Mouse (Mus musculus): ENCODE results near the gene Ccl12. TPM values are rescaled to one million over a fixed set of nuclear protein-coding genes. Genes with fewer than 3 reads are reported as not detected.

The Ccl12 gene
- polyA plus RNA-seq, 1 experiment: not detected

DNA sequence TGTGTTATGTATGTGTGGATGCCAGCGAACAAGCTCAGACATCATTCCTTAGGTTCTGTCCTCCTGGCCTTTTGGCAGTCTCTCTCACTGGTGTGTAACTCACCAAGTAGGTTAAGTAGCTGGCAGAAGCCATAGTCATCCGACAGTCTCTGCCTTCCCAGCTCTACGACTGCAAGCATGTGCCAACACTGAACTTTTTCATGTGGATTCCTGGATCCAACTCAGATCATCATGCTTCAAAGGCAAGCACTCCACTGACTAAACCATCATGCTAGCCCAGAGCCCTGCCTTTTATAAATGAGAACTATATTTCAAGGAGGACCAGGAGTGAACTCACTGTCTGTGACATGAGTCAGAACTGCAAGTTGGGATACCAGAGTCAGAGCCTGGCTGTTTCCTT lies 28.0 kb upstream of the Ccl12 start:
- no peak overlapping the region for H3K4me3 ChIP-seq (replicated peaks; ENCODE audit: control insufficient read depth, low read depth, low read length)
- H3K27ac ChIP-seq (ENCODE audit: control insufficient read depth, insufficient read depth, low read depth, low read length, poor library complexity): no peak overlapping the region
- H3K4me1 ChIP-seq (ENCODE audit: control insufficient read depth, insufficient read depth, low read length): no peaks in the 10 kb centered on the region
- TF ChIP-seq CTCF (IDR thresholded peaks at IDR 0.05; ENCODE audit: control insufficient read depth, insufficient read depth, low read length) (no peak), POLR2A (IDR thresholded peaks at IDR 0.05; ENCODE audit: borderline replicate concordance, control insufficient read depth, low read depth, low read length) (no peak)
- 72% methylated on average over 3 of the region's 3 CpGs for WGBS

DNA sequence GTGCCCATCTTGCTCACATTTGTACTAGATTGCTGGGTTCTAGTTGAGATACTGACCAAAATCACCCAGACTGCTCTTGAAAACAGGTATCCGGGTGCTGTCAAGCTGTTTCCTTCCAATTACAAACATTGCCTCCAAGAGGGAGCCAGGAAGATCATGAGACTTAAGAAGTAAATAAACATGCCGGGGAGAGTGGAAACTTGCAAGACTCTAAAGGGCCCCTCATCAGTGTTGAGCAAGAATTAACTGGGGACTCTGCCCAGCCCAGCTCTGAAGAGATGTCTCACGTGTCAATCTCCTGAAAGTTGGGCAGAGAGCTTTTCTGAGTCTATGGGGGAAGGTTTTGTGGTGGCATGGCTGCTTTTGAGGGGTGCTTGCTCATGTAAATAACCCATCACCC lies 24.6 kb upstream of the Ccl12 start:
- no peaks in the 10 kb centered on the region for H3K4me1 ChIP-seq (ENCODE audit: control insufficient read depth, insufficient read depth, low read length)
- TF ChIP-seq POLR2A (IDR thresholded peaks at IDR 0.05; ENCODE audit: borderline replicate concordance, control insufficient read depth, low read depth, low read length) (no peak), CTCF (IDR thresholded peaks at IDR 0.05; ENCODE audit: control insufficient read depth, insufficient read depth, low read length) (no peak)
- no peak overlapping the region for H3K4me3 ChIP-seq (replicated peaks; ENCODE audit: control insufficient read depth, low read depth, low read length)
- no peak overlapping the region for H3K27ac ChIP-seq (ENCODE audit: control insufficient read depth, insufficient read depth, low read depth, low read length, poor library complexity)
- 32% methylated on average over 3 of the region's 3 CpGs for WGBS

GRCm38 (mm10) chr11:82078136-82078730 lies 23.4 kb upstream of the Ccl12 start:
- H3K4me3 ChIP-seq (replicated peaks; ENCODE audit: control insufficient read depth, low read depth, low read length): no peak overlapping the region
- no peak overlapping the region for H3K27ac ChIP-seq (ENCODE audit: control insufficient read depth, insufficient read depth, low read depth, low read length, poor library complexity)
- TF ChIP-seq CTCF (IDR thresholded peaks at IDR 0.05; ENCODE audit: control insufficient read depth, insufficient read depth, low read length): no peak
- TF ChIP-seq POLR2A (IDR thresholded peaks at IDR 0.05; ENCODE audit: borderline replicate concordance, control insufficient read depth, low read depth, low read length): no peak
- no peaks in the 10 kb centered on the region for H3K4me1 ChIP-seq (ENCODE audit: control insufficient read depth, insufficient read depth, low read length)

DNA sequence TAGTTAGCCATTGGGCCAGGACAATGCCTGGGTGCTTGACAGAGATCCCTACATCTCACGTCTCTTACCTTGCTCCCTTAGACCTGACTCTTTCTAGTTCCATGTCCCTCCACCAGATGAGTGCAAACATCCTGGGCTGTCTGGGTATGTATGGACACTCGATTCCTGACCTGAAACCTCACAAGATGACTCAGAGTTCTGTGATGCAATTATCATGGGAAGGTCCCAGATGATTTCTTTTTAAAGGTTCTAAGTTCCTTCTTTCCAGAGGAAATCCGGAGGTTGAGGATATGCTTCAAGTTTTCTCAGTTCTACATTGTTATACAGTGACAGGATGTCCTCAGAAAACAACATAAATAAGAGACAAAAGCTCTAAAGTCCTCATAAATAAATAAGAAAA lies 20.8 kb upstream of the Ccl12 start:
- TF ChIP-seq POLR2A (IDR thresholded peaks at IDR 0.05; ENCODE audit: borderline replicate concordance, control insufficient read depth, low read depth, low read length) (no peak), CTCF (IDR thresholded peaks at IDR 0.05; ENCODE audit: control insufficient read depth, insufficient read depth, low read length) (no peak)

GRCm38 (mm10) chr11:82084360-82084759 lies 17.3 kb upstream of the Ccl12 start:
- Histone ChIP-seq H3K4me1 (ENCODE audit: control insufficient read depth, insufficient read depth, low read length) (no peaks in the 10 kb centered on the region), H3K4me3 (replicated peaks; ENCODE audit: control insufficient read depth, low read depth, low read length) (no peak overlapping the region), H3K27ac (ENCODE audit: control insufficient read depth, insufficient read depth, low read depth, low read length, poor library complexity) (no peak overlapping the region)
- no peak for TF ChIP-seq POLR2A (IDR thresholded peaks at IDR 0.05; ENCODE audit: borderline replicate concordance, control insufficient read depth, low read depth, low read length)
- TF ChIP-seq CTCF (IDR thresholded peaks at IDR 0.05; ENCODE audit: control insufficient read depth, insufficient read depth, low read length): no peak
- WGBS: 91% methylated on average over 3 of the region's 3 CpGs

More for the DNA sequence above, 20.8 kb upstream of the Ccl12 start:
- Histone ChIP-seq H3K4me3 (replicated peaks; ENCODE audit: control insufficient read depth, low read depth, low read length) (no peak overlapping the region), H3K4me1 (ENCODE audit: control insufficient read depth, insufficient read depth, low read length) (no peaks in the 10 kb centered on the region), H3K27ac (ENCODE audit: control insufficient read depth, insufficient read depth, low read depth, low read length, poor library complexity) (no peak overlapping the region)
- 56% methylated on average over 3 of the region's 3 CpGs for WGBS

DNA sequence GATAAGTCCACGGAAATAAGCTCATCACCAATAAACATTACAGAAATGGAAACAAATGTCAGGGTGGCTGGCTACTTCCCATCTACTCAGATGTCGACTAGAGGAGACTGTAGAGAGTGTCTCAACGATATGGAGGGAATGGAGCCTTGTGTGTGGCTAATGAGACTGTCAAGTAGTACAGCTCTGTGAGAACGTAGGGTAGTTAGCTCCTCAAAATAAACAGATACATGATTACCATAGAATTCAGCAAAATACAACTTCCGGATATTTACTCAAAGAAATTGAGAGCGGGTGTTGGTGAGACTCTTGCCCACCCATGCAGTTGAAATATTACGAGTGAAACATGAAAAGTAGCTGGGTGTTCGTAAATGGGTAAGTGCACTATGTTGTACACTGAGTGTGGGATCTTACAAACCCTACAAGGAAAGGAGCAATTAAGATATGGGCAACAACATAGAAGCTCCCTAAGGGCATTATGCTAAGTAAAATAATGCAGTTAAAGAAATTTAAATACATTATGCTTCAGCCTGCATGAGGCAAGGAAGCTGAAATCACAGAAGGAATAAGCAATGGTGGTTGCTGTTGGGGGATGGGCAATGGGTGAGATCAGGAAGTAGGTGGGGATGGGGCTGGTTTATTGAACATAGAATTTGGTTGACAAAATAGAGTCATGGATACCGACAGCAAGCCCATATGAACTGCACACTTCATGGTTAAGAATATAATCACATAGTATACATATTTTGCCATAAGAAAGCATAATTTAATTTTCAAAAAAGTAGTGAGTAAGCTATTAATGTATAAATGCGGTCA lies 1.9 kb upstream of the Ccl12 start:
- TF ChIP-seq CTCF (IDR thresholded peaks at IDR 0.05; ENCODE audit: control insufficient read depth, insufficient read depth, low read length) (no peak), POLR2A (IDR thresholded peaks at IDR 0.05; ENCODE audit: borderline replicate concordance, control insufficient read depth, low read depth, low read length) (no peak)
- Histone ChIP-seq H3K4me1 (ENCODE audit: control insufficient read depth, insufficient read depth, low read length) (no peaks in the 10 kb centered on the region; the same call in 1 of the 2 replicates), H3K27ac (ENCODE audit: control insufficient read depth, insufficient read depth, low read depth, low read length, poor library complexity) (no peak overlapping the region), H3K4me3 (replicated peaks; ENCODE audit: control insufficient read depth, low read depth, low read length) (no peak overlapping the region)
- WGBS: 76% methylated on average over 10 of the region's 10 CpGs

- 58% methylated on average over 4 of the region's 4 CpGs for WGBS
- H3K27ac ChIP-seq (ENCODE audit: control insufficient read depth, insufficient read depth, low read depth, low read length, poor library complexity): no peak overlapping the region
- H3K4me3 ChIP-seq (replicated peaks; ENCODE audit: control insufficient read depth, low read depth, low read length): no peak overlapping the region
- no peak for TF ChIP-seq CTCF (IDR thresholded peaks at IDR 0.05; ENCODE audit: control insufficient read depth, insufficient read depth, low read length)
- TF ChIP-seq POLR2A (IDR thresholded peaks at IDR 0.05; ENCODE audit: borderline replicate concordance, control insufficient read depth, low read depth, low read length): no peak
- no peaks in the 10 kb centered on the region; the same call in 1 of the 2 replicates for H3K4me1 ChIP-seq (ENCODE audit: control insufficient read depth, insufficient read depth, low read length)
Observed at GRCm38 (mm10) chr11:82101087-82101486, 558 bp upstream of the Ccl12 start.

DNA sequence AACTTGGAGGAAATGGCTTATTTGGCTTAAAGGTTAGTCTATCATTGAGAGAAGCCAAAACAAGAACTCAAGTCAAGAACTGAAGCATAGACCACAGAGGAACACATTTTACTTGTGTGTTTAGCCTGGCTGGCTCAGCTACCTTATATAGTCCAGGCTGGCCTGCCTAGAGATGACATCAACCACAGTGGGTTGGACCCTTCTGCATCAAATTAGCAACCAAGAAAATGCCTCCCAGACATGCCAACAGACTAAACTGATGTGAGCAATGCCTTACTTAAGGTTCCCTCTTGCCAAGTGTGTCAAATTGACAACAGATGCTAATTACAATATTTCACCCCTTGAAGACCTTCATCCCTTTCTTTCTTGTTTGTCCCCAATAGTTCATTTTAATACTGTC lies 8.0 kb downstream of the Ccl12 start:
- no peak overlapping the region for H3K4me3 ChIP-seq (replicated peaks; ENCODE audit: control insufficient read depth, low read depth, low read length)
- no peak overlapping the region for H3K27ac ChIP-seq (ENCODE audit: control insufficient read depth, insufficient read depth, low read depth, low read length, poor library complexity)
- H3K4me1 ChIP-seq (ENCODE audit: control insufficient read depth, insufficient read depth, low read length): no peaks in the 10 kb centered on the region
- TF ChIP-seq CTCF (IDR thresholded peaks at IDR 0.05; ENCODE audit: control insufficient read depth, insufficient read depth, low read length) (no peak), POLR2A (IDR thresholded peaks at IDR 0.05; ENCODE audit: borderline replicate concordance, control insufficient read depth, low read depth, low read length) (no peak)
